Mouse (Mus musculus) lung, postnatal 4 days (tissue): ENCODE data around the gene Hist1h3a.
A peak's percentile ranks its signal among the peaks of the same experiment; 100 is the strongest.
"Not testable (repeated sequence)": the region's sequence is repeated elsewhere in the genome, so short reads cannot be mapped to it uniquely, and the experiment has no call there.

ENCODE experiments used
- DNase-seq, 2 experiments: peaks; one replicate each; pipeline ENCODE4 v3.0.0; 2021

The Hist1h3a gene

DNA sequence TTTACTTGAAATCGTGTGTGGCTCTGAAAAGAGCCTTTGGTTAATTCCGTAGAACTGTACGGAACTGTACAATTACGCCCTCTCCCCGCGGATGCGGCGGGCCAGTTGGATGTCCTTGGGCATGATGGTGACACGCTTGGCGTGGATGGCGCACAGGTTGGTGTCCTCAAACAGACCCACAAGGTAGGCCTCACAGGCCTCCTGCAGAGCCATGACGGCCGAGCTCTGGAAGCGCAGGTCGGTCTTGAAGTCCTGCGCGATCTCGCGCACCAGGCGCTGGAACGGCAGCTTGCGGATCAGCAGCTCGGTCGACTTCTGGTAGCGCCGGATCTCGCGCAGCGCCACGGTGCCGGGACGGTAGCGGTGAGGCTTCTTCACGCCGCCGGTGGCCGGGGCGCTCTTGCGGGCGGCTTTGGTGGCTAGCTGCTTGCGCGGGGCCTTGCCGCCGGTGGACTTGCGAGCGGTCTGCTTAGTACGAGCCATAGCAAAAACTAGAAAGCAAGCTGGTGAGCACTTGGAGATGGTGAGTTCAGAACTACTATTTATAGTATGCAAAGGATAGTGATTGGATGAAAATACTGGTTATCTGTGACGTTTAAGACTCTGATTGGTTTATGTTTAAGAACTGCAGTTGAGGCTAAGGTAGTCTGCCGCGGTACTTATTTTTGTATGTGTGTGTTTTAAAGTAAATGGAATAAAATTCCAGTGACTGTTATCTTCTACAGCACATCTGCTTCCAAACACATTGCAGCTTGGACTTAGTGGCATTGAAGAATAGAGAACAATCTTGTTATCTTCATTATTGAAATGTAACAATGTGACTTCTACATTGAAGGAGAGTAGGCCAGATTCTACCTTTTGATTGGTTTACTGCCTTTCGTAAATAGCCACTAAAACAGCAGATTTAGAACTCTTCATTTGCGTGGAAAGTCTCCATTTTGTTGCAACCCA is at the start of gene Hist1h3a:
Gene Hist1h3a (minus strand): TSS at position 516 of the 951 bp plus-strand sequence.
- DNase-seq = peak; percentile 65 to 74

DNA sequence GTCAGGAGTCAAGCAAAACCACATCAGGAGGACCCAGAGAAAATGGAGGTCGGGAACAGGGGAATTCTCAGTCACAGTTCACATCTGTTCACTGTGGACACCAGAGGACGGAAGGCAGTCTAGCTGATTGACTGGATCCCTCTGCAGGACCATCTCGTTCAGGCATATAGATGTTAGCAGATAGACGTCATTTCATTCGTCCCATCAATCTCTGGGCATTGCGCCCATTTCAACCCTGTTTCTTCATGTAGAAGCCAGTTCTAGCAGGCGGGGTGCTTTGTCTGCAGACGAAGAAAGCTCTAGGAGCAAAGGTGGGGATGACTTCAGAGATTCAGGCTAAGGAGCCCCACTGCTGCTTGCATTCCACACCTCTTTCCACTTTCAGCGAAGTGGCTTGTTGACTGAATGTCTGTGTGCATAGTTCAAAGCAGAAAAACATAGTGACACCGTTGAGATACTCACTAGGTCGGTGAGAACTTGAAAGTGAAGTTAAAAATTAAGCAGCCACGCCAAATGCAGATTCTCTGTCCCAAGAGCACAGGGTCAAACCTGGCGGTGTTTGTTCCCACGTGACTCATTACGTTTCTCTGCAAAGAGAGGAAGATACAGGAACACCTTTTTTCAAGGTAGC is 44.4 kb upstream of the Hist1h3a start, which contains the start of gene Slc17a2:
Gene Slc17a2 (plus strand): TSS at position 572 of the 631 bp plus-strand sequence.
- peak; percentile 38 to 52 for DNase-seq

DNA sequence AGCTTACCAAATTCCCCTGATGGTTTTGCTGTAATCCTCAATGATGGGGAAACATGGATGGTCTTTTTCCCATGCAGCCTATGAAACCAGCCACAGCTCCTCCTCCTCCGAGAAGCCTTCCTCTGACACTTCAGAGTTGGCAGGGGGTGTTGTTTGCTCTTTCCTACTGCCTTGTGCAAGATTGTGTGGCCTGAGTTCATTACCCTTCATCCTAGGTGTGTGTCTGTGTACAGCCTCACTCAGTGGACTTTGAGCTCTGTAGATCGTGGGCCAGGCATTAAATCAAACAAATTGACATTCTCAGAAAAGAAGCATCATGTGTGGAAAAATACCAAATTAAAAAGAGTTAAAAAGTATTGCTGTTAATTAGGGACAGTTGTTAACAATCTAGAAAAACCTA is 42.3 kb upstream of the Hist1h3a start:
- DNase-seq = no peak

DNA sequence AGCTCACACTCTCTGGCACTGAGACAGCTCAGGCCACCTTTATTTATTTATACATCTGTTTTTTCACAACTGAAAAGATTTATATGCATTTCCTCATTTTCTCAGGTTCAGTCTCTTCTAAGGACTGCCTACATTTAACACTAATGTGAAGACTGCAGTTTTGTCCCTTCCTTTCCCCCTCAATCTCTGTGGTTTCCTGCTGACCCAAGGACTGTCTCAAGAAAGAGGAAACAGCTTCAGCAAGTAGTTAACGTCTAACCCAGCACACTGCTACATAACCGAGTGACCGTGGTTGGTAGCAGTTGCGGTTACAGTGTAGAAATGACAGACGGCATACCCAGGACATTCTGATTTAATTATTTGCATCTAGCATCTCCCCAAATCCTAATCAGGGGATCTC is 37.2 kb upstream of the Hist1h3a start:
- no peak for DNase-seq

DNA sequence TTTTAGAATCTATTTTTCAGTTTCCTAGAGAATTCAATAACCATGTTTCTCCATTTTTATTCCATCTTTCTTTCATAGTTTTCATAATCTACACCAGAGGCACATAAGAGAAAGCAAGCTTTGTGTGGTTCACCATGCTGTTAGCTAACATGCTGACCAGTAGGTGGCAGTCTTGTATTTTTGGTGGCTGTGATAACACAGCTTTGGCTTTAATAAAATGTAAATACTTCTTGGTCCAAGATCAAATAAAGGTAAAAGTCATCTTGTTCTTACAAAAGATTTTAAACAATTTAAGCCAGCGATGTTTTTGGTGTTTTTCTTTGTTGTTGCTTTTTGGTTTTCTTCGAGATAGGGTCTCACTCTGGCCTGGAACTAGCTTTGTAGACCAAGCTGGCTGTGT is 30.3 kb upstream of the Hist1h3a start:
- peak in 1 of 2 experiments; percentile 69 for DNase-seq

DNA sequence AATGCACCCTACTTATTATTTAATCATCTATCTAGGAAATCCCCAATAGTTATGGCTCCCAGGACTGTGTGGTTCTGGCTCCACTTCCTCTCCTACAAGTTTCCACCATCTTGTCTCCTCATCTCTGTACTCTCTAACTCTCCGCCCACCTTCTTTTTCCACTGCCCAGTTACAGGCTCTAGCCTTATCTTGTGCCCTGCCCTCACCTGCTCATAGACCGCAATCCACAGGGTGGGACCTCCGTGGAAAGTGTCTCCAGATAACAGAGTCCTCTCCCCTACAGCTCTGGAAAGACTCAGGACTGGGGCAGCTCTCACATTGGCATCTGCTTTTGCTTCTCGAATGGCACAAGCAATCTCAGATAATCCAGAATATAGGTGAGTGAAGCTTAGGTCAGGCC is 16.8 kb upstream of the Hist1h3a start:
- no peak for DNase-seq

DNA sequence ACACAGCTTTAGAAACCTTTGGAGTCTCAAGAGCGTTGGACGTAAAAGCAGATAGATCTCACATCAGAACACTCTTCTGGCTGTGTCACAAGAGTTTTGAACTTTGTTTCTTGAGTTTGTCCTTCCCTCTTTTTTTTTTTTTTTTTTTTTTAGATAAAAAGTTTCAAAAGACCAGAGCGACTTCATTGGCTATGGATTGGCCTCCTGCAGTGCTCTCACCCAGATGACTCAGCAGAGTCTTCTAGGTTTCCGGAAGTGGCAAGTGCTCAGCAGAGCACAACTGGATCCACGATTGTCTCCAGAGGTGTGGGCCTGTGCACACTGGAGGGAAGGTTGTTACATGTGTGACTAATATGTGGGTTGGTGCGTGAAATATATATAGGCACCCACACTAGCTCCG is 16.2 kb upstream of the Hist1h3a start:
- no peak for DNase-seq

DNA sequence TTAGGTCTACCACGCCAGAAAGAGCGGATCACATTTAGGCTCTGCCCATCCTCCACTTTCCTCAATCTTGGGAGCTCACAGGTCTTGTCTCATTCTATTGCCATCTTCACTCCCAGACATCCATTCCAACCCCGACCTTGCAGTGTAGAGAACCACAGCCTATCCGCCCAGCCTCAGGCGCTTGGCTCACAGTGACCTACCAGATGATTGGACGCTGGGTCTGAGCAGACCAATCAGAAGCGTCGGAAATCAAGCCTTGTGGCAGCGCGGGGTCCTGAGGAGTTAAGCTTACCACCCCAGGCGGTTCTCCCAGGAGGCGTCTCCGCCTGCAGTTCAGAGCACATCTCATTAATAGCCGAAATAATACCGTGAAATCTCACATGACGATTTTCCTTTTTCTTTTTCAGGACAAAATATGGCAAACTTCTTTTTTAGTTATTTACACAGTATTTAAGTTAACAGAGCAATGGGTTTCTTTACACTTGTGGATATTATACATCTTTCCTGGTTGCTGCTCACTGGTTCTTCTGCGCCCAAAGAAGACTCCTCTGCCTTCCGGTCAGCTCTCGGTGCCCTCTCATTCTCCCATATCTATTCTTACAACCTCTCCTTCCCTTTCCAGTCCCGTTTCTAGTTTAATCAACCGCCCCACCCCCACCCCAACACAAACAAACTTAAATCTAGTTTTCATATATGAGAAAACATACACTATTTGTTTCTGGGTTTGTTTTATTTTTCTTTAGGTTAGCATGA is 10.6 kb upstream of the Hist1h3a start:
- peak; percentile 48 to 63 for DNase-seq

DNA sequence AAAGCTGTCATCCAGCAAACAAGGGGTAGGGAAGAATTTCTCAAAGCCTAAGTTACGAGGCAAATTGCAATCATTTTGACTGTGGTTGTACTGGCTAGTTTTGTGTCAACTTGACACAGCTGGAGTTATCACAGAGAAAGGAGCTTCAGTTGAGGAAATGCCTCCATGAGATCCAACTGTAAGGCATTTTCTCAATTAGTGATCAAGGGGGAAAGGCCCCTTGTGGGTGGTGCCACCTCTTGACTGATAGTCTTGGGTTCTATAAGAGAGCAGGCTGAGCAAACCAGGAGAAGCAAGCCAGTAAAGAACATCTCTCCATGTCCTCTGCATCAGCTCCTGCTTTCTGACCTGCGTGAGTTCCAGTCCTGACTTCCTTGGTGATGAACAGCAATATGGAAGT is 7.4 kb upstream of the Hist1h3a start, which contains the start of gene Trim38:
Gene Trim38 (plus strand): TSS at position 301 of the 400 bp plus-strand sequence.
- not testable (repeated sequence) for DNase-seq

DNA sequence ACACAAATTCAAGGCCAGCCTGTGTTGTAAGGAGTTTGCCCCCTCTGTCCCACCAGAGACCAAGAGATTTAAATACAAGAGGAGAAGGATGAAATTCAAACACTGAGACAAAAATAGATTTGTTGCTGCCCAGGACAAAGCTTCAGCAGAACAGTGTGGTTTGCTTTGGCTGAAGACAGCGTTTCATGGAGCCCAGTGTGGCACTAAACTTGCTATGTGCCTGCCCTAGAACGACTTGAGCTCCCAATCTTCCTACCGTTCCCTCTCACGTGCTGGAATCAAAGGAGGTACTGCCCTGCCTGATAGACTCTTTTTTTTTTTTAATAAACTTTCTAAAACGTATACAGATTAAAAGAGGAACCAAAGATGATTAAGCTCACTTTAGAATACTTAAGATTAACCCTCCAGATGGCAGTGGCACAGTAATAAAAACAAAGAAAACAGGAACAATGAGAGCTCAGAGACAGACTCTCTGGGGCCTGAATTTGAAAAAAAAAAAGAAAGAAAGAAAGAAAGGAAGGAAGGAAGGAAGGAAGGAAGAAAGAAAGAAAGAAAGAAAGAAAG is 6.7 kb upstream of the Hist1h3a start:
- DNase-seq = no peak

DNA sequence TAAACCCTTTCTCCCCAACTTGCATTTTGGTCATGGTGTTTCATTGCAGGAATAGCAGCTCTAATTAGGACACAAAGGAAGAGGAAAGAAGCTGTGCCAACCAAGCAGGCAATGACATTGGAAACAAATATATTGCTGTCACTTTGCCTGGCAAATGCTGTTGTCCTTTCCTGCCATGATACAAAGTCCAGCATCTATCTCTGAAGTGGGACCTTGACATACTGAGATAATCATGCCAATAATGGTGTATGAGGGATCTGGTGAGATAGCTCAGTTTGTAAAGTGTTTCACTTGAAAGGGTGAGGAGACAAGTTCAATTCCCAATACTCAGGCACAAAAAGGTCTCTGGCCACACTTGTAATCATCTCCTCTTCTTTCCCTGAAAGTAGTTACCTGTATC is 4.6 kb upstream of the Hist1h3a start:
- DNase-seq = no peak

DNA sequence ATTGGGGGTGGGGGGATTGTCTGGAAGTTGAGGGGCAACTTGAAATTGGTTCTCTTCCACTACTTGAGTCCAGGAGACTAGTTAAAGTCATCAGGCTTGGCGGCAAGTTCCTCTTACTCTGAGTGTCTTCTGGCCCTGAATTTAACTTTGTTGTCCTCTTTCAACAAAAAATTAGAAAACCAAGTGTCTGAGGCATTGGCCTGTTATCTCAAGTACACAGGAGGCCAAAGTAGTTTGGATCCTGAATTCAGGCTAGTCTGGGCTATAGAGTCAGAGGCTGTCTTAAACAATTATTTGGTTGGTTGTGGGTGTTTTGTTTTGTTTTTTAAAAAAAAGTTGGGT is 3.0 kb upstream of the Hist1h3a start:
- no peak for DNase-seq

DNA sequence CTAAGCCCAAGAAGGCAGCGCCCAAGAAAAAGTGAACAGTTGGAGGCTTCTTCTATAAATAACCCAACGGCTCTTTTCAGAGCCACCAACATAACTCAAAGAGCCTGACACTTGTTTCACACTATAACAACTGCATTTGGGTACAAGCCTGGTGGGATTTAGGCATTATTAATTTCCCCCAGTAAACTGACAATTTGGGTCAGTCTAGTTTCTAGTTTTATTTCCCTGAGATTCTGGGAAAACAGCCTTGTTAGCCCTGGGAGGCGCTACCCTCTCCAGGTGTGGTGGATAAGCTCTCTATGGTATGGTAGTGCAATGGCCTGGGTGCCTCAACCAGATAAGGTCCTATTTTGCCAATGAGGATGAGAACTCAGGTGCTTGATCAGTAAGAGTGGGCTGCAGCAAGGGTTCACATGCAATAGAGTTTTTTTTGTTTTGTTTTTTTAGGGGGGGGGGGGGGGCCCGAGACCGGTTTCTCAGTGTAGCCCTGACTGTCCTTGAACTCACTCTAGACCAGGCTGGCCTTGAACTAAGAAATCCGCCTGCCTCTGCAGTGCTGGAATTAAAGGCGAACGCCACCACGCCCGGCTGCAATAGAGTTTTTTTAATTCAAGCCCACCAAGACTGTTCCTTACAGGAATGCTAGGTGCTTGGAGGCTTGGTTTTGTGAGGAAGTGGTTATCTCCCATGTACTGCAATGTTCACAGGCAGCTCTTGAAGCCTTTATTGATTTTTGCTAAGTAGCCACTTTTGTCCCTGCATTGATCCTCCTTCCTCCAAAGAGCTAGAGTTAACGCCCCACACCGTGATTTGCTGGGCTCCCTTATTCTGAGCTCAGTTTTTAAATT is 2.4 kb upstream of the Hist1h3a start:
- no peak for DNase-seq

DNA sequence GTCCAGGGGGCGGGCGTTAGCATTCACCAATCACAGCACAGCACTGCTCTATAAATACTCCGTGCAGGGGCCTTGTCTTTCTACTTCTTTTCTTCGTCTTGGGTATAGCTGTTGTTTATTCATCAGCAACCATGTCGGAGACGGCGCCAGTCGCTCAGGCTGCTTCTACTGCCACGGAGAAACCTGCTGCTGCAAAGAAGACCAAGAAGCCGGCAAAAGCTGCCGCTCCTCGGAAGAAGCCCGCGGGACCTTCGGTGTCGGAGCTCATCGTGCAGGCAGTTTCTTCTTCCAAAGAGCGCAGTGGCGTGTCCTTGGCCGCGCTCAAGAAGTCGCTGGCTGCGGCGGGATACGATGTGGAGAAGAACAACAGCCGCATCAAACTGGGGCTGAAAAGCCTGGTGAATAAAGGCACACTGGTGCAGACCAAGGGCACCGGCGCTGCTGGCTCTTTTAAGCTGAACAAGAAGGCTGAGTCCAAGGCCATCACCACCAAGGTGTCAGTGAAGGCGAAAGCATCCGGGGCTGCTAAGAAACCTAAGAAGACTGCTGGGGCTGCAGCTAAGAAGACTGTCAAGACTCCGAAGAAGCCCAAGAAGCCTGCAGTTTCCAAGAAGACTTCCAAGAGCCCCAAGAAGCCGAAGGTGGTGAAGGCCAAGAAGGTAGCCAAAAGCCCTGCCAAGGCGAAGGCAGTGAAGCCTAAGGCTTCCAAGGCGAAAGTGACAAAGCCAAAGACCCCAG is 1.6 kb upstream of the Hist1h3a start, which contains the start of gene Hist1h1a:
Gene Hist1h1a (plus strand): TSS at position 81 of the 738 bp plus-strand sequence.
- peak; percentile 91 for DNase-seq

DNA sequence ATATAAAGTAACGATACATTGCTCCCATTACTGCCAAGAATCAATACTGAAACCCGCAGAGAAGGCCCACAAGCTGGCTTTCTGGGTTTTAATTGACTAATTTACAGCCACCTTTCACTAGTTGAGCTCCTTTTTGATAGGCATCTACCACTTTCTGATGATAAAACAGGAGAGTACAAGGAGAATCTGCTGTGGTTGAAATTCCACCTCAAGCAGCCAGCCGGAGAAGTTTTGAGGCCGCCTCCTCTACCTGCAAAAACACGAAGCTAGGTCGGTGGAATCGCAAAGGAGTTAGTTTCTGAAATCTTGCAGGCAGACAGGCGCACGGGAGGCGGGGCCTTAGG is 1.0 kb upstream of the Hist1h3a start:
- DNase-seq = no peak

DNA sequence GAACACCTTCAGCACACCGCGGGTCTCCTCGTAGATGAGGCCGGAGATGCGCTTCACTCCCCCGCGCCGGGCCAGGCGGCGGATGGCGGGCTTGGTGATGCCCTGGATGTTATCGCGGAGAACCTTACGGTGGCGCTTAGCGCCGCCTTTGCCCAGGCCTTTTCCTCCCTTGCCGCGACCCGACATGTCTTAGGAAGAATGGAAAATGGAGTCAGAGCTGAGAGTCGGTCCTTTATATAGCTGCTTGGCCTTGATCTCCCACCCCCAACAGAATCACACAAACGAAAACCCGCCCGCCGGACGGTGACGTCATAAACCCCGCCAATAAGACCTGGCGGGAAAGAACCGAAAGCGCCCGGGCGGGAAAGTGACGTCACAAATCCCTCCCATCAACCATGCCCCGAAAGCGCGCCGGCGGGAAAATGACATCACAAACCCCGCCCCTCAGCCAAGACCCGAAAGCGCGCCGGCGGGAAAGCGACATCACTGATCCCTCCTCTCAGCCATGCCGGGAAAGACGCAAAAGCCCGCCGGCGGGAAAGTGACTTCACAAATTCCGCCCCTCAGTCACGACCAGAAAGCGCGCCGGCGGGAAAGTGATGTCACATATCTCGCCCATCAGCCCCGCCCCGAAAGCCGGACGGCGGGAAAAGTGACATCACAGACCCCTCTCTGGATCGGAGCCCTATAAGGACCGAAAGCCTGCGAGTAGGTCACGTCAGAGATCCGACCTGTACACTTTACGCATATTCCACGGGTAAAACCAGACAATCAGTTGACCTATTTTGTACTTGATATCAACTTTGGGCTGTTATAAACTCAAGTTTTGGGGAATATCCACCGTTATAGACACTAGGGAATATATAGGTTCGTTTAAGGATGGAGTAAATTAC is 968 bp downstream of the Hist1h3a start, which contains the start of gene Hist1h4a:
Gene Hist1h4a (minus strand): TSS at position 259 of the 893 bp plus-strand sequence.
- peak; percentile 99 for DNase-seq

DNA sequence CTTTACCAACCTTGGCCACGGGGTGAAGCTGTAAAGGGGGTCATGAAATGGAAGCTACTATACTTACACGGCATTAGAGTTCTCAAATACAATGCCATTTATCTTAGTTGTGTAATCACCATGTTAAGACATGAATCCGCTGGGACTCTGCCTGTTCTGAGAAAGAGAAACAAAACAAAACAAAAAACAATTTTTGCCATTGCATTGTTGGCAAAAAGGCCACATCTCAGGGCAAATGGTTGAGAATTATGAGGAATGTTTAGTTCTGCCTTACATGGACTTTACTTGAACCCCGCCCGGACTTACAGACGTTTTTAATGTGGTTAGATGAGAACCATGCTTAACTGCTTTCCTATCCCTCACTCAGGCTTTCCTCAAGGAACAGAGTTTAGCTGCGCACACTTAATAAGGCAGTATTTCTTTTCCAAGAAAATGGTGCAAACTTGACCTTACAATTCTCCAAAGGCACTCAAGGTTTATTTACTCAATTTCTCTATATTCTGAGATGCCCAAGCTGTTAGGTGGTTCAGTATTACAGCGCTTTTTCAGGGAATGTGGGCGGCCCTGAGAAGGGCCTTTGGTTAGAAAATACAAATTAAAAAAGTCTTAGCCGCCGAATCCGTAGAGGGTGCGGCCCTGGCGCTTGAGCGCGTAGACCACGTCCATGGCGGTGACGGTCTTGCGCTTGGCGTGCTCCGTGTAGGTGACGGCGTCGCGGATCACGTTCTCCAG is 1.8 kb downstream of the Hist1h3a start:
- peak; percentile 30 to 42 for DNase-seq

DNA sequence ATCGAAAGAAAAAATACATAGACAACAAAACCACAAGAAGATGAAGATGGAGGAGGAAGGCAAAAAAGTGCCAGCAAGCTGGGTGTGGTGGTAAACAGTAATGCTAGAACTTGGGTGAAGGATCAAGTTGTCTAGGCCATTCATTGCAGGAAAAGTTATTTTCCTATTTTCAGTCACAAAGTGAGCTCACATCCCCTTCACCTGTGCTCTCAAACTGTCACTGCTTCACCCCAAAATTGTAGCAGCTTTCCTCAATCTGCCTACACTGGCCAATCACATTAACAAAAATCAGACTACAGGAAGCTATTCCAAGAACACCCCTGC is 2.3 kb downstream of the Hist1h3a start:
- DNase-seq = no peak

DNA sequence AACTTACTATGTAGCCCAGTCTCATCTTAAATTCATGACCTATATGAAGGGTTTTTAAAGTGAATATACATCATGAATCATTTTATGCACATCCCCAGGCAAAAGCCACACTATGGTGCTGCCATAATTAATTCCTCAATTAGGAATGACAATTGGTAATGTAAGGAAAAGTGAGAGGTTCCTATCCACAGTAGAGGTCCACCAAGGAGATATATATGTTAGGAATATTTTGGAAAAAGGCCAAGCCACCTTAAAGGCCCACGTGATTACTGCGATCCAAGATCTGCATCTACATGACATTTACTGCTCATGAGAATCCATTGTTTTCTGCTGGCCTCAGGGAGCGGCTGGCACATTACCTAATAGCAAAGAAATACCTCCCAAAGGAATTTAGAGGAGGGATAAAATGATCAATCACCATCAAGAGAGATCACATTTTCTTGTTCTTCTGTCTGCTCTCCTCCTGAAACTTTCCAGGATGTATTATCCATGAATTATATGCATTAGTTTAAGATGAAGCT is 2.9 kb downstream of the Hist1h3a start:
- no peak for DNase-seq
